Mouse (Mus musculus) gastrocnemius, postnatal 25 days (tissue): Measurements from ENCODE around the gene Chchd10. TPM values are rescaled to one million over a fixed set of nuclear protein-coding genes. Genes with fewer than 3 reads are reported as not detected.
"Not testable (repeated sequence)": the region's sequence is repeated elsewhere in the genome, so short reads cannot be mapped to it uniquely, and the experiment has no call there.

Source experiments
- DNase-seq: peaks from one replicate; pipeline ENCODE4 v3.0.0; 2022
- long read RNA-seq, 2 experiments: library from polyadenylated mRNA; stranded (forward); transcript quantifications; one replicate each; pipeline ENCODE4 v2.0.0; 2021
- total RNA-seq, 2 experiments: library from RNA; stranded (reverse); gene quantifications; 1 replicate in 1 of 2; 2 replicates in 1 of 2; pipeline ENCODE4 v1.2.3; 2021

The Chchd10 gene
- 1,000 to 10,000 TPM; 1,309 to 1,319 TPM for total RNA-seq
- long read RNA-seq, experiment 1, transcript Chchd10-201 (4 exons, 939 nt) = major isoform, 2,684 of 2,785 reads
- long read RNA-seq, experiment 1, transcript Chchd10-202 (2 exons, 405 nt) = minor isoform, 17 of 2,785 reads
- long read RNA-seq, experiment 1, partial matches to known transcripts = 76 of 2,785 reads
- long read RNA-seq, experiment 1, other reads (novel, unspliced or antisense) = 8 of 2,785 reads
- long read RNA-seq, experiment 2, transcript Chchd10-202 (2 exons, 405 nt) = minor isoform, 18 of 1,828 reads
- long read RNA-seq, experiment 2, transcript Chchd10-201 (4 exons, 939 nt) = major isoform, 1,752 of 1,828 reads
- long read RNA-seq, experiment 2, partial matches to known transcripts = 49 of 1,828 reads
- long read RNA-seq, experiment 2, other reads (novel, unspliced or antisense) = 9 of 1,828 reads

- no peak for DNase-seq
Observed at GRCm38 (mm10) chr10:75932891-75933290, at the start of gene Chchd10. Gene Chchd10 (plus strand): TSS chr10:75933130.

- DNase-seq = peak; percentile 69
Observed at GRCm38 (mm10) chr10:75883232-75883552, 49.7 kb upstream of the Chchd10 start.

GRCm38 (mm10) chr10:75884742-75885141 is 48.2 kb upstream of the Chchd10 start:
- DNase-seq = no peak

- DNase-seq = not testable (repeated sequence)
Observed at GRCm38 (mm10) chr10:75887504-75887903, 45.4 kb upstream of the Chchd10 start.

GRCm38 (mm10) chr10:75889406-75890153 is 43.4 kb upstream of the Chchd10 start:
- no peak for DNase-seq

- DNase-seq = peak; percentile 91
Observed at GRCm38 (mm10) chr10:75893089-75893750, 39.7 kb upstream of the Chchd10 start, which contains the start of gene Derl3. Gene Derl3 (plus strand): TSS chr10:75893413.

GRCm38 (mm10) chr10:75894601-75895000 is 38.3 kb upstream of the Chchd10 start:
- no peak for DNase-seq

GRCm38 (mm10) chr10:75895730-75896129 is 37.2 kb upstream of the Chchd10 start:
- no peak for DNase-seq

- no peak for DNase-seq
Observed at GRCm38 (mm10) chr10:75896208-75896607, 36.7 kb upstream of the Chchd10 start.

GRCm38 (mm10) chr10:75897373-75897772 is 35.6 kb upstream of the Chchd10 start:
- DNase-seq = peak; percentile 38

- no peak for DNase-seq
Observed at GRCm38 (mm10) chr10:75898039-75898564, 34.8 kb upstream of the Chchd10 start.

- DNase-seq = peak; percentile 87
Observed at GRCm38 (mm10) chr10:75898846-75899245, 34.1 kb upstream of the Chchd10 start.

GRCm38 (mm10) chr10:75904391-75904790 is 28.5 kb upstream of the Chchd10 start:
- DNase-seq = no peak

- DNase-seq = no peak
Observed at GRCm38 (mm10) chr10:75906882-75907281, 26.0 kb upstream of the Chchd10 start.

- no peak for DNase-seq
Observed at GRCm38 (mm10) chr10:75910698-75911097, 22.2 kb upstream of the Chchd10 start.

- no peak for DNase-seq
Observed at GRCm38 (mm10) chr10:75913013-75913589, 19.8 kb upstream of the Chchd10 start.

- no peak for DNase-seq
Observed at GRCm38 (mm10) chr10:75915557-75915956, 17.4 kb upstream of the Chchd10 start.

GRCm38 (mm10) chr10:75916840-75917239 is 16.1 kb upstream of the Chchd10 start:
- DNase-seq = no peak

- no peak for DNase-seq
Observed at GRCm38 (mm10) chr10:75919026-75919425, 13.9 kb upstream of the Chchd10 start.

GRCm38 (mm10) chr10:75921026-75921725 is 11.8 kb upstream of the Chchd10 start, which contains the start of gene Smarcb1:
Gene Smarcb1 (minus strand): TSS chr10:75921617.
- DNase-seq = peak; percentile 92
